In the genomic region with DNA sequence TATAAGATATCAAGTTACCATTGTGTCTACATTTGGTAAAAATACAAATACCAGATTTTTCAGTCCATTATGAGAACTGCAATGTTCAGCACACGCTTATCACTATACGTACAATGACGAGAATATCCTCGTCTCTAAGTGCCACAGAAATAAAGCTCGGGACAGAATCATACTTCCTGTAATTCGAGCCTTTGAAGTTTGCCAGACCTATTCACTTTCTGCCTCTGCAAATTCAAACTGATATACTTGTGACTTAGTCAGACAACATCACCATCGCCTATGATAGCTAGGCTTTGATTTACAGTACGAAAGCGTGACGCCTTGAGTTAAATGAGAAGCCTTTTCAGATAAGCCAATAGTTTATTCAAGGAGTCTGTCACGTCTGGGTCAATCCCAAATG, we compare ENCODE assay signal across 8 mouse cellular contexts. TPM values are rescaled to one million over a fixed set of nuclear protein-coding genes. Genes with fewer than 3 reads are reported as not detected.
DNase-seq lines count a peak whose midpoint lies in the region; ATAC-seq and TF ChIP-seq lines count a peak whose summit lies in the region.

No protein-coding gene starts in this region.

- H3K9ac ChIP-seq in lung, embryonic 16.5 days (ENCODE audit: low read length), result no peak overlapping the region
- no peak overlapping the region; the same call in 1 of the 2 replicates for H3K9ac ChIP-seq in forebrain, embryonic 11.5 days (ENCODE audit: low read length)
- no peak overlapping the region for H3K9ac ChIP-seq in intestine, postnatal 0 days (ENCODE audit: low read depth, low read length)
- no peak overlapping the region for H3K9ac ChIP-seq in stomach, embryonic 14.5 days (replicated peaks; ENCODE audit: low read depth, low read length)

- WGBS in lung, embryonic 16.5 days, result 4% methylated on average over 11 of the region's 11 CpGs
- WGBS in forebrain, embryonic 11.5 days, result 48% methylated on average over 11 of the region's 11 CpGs
- 15% methylated on average over 11 of the region's 11 CpGs for WGBS in intestine, postnatal 0 days
- WGBS in stomach, embryonic 14.5 days, result 17% methylated on average over 11 of the region's 11 CpGs

- no peaks in the 10 kb centered on the region for H3K36me3 ChIP-seq in lung, embryonic 16.5 days (ENCODE audit: control insufficient read depth, insufficient read depth, low read length)
- no peaks in the 10 kb centered on the region for H3K36me3 ChIP-seq in forebrain, embryonic 11.5 days (ENCODE audit: control insufficient read depth, insufficient read depth, low read length)
- no peaks in the 10 kb centered on the region for H3K36me3 ChIP-seq in intestine, postnatal 0 days (ENCODE audit: control insufficient read depth, insufficient read depth)
- no peaks in the 10 kb centered on the region for H3K36me3 ChIP-seq in stomach, embryonic 14.5 days (ENCODE audit: control insufficient read depth, insufficient read depth, low read length)

- peaks cover 12% of the 10 kb centered on the region for H3K4me1 ChIP-seq in lung, embryonic 16.5 days (replicated peaks; ENCODE audit: control insufficient read depth, insufficient read depth, low read length)
- H3K4me1 ChIP-seq in forebrain, embryonic 11.5 days (replicated peaks; ENCODE audit: control insufficient read depth, insufficient read depth, low read length), result no peaks in the 10 kb centered on the region
- H3K4me1 ChIP-seq in intestine, postnatal 0 days (replicated peaks; ENCODE audit: control insufficient read depth, insufficient read depth, low read length), result no peaks in the 10 kb centered on the region
- H3K4me1 ChIP-seq in stomach, embryonic 14.5 days (ENCODE audit: control insufficient read depth, insufficient read depth, low read length), result no peaks in the 10 kb centered on the region

- ATAC-seq in lung, embryonic 16.5 days (ENCODE audit: low read depth), result no peak
- no peak for ATAC-seq in forebrain, embryonic 11.5 days (replicated peaks; ENCODE audit: low FRiP score)
- no peak for ATAC-seq in intestine, postnatal 0 days
- no peak for ATAC-seq in stomach, embryonic 14.5 days (ENCODE audit: insufficient number of reproducible peaks, insufficient read depth, low FRiP score, low read depth)

- H3K27me3 ChIP-seq in lung, embryonic 16.5 days (ENCODE audit: control insufficient read depth, insufficient read depth, low read depth, low read length), result no peaks in the 10 kb centered on the region
- H3K27me3 ChIP-seq in forebrain, embryonic 11.5 days (ENCODE audit: control insufficient read depth, insufficient read depth, low read length), result no peaks in the 10 kb centered on the region
- no peaks in the 10 kb centered on the region for H3K27me3 ChIP-seq in intestine, postnatal 0 days (replicated peaks; ENCODE audit: control insufficient read depth, insufficient read depth, low read length)
- H3K27me3 ChIP-seq in stomach, embryonic 14.5 days (ENCODE audit: control insufficient read depth, insufficient read depth, low read length), result no peaks in the 10 kb centered on the region

- H3K4me2 ChIP-seq in lung, embryonic 16.5 days (ENCODE audit: low read depth, low read length), result peak overlapping the region; percentile 50
- H3K4me2 ChIP-seq in forebrain, embryonic 11.5 days (ENCODE audit: low read depth, low read length, severe bottlenecking), result peak overlapping the region; percentile 38
- H3K4me2 ChIP-seq in intestine, postnatal 0 days (replicated peaks; ENCODE audit: low read depth), result peak overlapping the region; percentile 86
- H3K4me2 ChIP-seq in stomach, embryonic 14.5 days (replicated peaks; ENCODE audit: low read depth, low read length), result peak overlapping the region; percentile 61

- H3K4me3 ChIP-seq in lung, embryonic 16.5 days (ENCODE audit: low read length), result peak overlapping the region; percentile 21
- peak overlapping the region; percentile 17 for H3K4me3 ChIP-seq in forebrain, embryonic 11.5 days (ENCODE audit: low read depth, low read length)
- peak overlapping the region; percentile 91 for H3K4me3 ChIP-seq in intestine, postnatal 0 days (ENCODE audit: low read depth, low read length)
- peak overlapping the region; percentile 60 for H3K4me3 ChIP-seq in stomach, embryonic 14.5 days (ENCODE audit: low read depth, low read length)

- no peak overlapping the region for H3K27ac ChIP-seq in lung, embryonic 16.5 days (ENCODE audit: low read length)
- no peak overlapping the region for H3K27ac ChIP-seq in forebrain, embryonic 11.5 days (ENCODE audit: low read depth, low read length)
- H3K27ac ChIP-seq in intestine, postnatal 0 days (ENCODE audit: low read depth, low read length), result 0 out of 2 replicates have a peak overlapping the region, but pooled peaks have one; percentile 41
- no peak overlapping the region for H3K27ac ChIP-seq in stomach, embryonic 14.5 days (ENCODE audit: low read length)

- H3K9me3 ChIP-seq in lung, embryonic 16.5 days (ENCODE audit: control insufficient read depth, low read length), result no peaks in the 10 kb centered on the region
- no peaks in the 10 kb centered on the region for H3K9me3 ChIP-seq in forebrain, embryonic 11.5 days (ENCODE audit: control insufficient read depth, low read length)
- no peaks in the 10 kb centered on the region for H3K9me3 ChIP-seq in intestine, postnatal 0 days (ENCODE audit: control insufficient read depth)
- H3K9me3 ChIP-seq in stomach, embryonic 14.5 days (ENCODE audit: control insufficient read depth, low read depth, low read length), result no peaks in the 10 kb centered on the region

- no peak for DNase-seq in lung, postnatal 14 days
- DNase-seq in forebrain, embryonic 11.5 days (ENCODE audit: low spot score), result no peak
- DNase-seq in B cell, adult 2 months, result no peak
- no peak for DNase-seq in right cerebral cortex, postnatal 36 days (ENCODE audit: low spot score in 2 of 2)
- DNase-seq in urinary bladder, adult 2 months (ENCODE audit: low spot score), result no peak

- no peak for TF ChIP-seq CTCF in intestine, postnatal 0 days (IDR thresholded peaks at IDR 0.05; ENCODE audit: low read depth)

RNA-seq across cellular contexts. Expression of a gene that starts 1.6 kb away (rescaled TPM):
- 5.3 and 5.7 TPM in 2 replicates for polyA plus RNA-seq in lung, embryonic 16.5 days (2015; fragmentation: Nextera tagmentation; extraction: Ambion mirVana)
- polyA plus RNA-seq in forebrain, embryonic 11.5 days (2014; fragmentation: Nextera tagmentation; extraction: Ambion mirVana), result 9.0 and 9.9 TPM in 2 replicates
- 9.1 and 9.2 TPM in 2 replicates for polyA plus RNA-seq in intestine, postnatal 0 days (2015; fragmentation: Nextera tagmentation; extraction: Ambion mirVana)
- 5.4 and 5.9 TPM in 2 replicates for polyA plus RNA-seq in stomach, embryonic 14.5 days (2014; fragmentation: Nextera tagmentation; extraction: Ambion mirVana)
- polyA plus RNA-seq in urinary bladder, adult 2 months (2012; rRNA removed), result 7.3 and 8.6 TPM in 2 replicates

Comparison
In these comparisons a context has a peak if more than half of its experiments do, and no peak if none do; other contexts are left out.
1. H3K4me3 ChIP-seq: peak in every context shown above with its lines; median percentile 91 in intestine, postnatal 0 days; 60 in stomach, embryonic 14.5 days; 21 in lung, embryonic 16.5 days; 17 in forebrain, embryonic 11.5 days.